Mouse (Mus musculus) adrenal gland, postnatal 25 days (tissue): ENCODE results near the gene Ccdc114. TPM values are rescaled to one million over a fixed set of nuclear protein-coding genes. Genes with fewer than 3 reads are reported as not detected.
"Not testable (repeated sequence)": the region's sequence is repeated elsewhere in the genome, so short reads cannot be mapped to it uniquely, and the experiment has no call there.

Source experiments
- DNase-seq: peaks from one replicate; pipeline ENCODE4 v3.0.0; 2021; ENCODE audit warnings: mixed read lengths
- total RNA-seq: library from RNA; stranded (reverse); gene quantifications from 2 replicates; pipeline ENCODE4 v1.2.3, GENCODE M21; 2021

Ccdc114 gene
- total RNA-seq, 1 experiment from 2014 or later = 27.9 TPM

DNA sequence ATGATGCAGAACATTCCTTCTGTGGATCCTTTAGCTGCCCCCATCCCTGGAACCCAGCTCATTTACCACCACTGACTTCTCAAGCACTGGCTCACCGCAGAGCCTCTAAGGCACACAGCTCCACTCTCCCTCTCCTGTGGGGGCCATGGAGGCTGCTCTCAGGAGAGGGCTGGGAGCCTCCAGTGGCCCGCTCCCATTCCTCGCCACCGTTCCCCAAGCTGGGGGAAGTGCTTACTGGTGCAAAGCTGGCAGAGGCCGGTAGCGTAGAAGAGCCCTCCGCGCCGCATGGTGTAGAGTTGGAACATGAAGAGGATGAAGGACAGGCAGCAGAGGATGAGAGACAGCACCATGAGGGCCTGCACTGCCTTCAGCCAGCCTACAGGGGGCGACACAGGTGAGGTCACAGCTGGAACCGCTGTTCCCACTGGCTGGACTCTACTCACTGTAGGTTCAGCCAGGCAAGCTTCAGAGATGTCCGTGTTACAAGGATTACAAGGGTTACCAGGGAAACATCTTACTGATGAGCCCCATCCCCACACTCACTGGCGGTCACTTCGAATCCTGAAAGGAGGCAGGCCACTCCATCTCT is 4.7 kb upstream of the Ccdc114 start:
- no peak for DNase-seq

DNA sequence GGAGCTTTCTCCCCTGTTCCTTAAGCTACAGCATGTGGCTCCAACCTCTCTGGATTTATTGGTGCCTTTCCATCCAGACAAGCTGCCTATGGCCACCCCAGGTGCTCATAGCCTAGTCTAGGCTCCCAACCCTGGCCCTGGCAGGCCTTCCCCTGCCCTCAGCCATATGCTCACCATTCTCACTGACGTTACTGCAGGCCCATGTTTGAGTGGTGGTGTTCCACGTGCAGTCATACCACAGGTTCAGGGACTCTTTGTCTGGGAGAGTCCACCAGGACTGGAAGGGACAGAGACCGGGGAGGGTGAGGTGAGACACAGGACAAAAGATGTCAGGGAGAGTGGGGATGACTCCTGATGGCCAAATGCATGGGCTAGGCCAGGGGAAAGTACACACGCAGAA is 4.1 kb upstream of the Ccdc114 start:
- DNase-seq = no peak

DNA sequence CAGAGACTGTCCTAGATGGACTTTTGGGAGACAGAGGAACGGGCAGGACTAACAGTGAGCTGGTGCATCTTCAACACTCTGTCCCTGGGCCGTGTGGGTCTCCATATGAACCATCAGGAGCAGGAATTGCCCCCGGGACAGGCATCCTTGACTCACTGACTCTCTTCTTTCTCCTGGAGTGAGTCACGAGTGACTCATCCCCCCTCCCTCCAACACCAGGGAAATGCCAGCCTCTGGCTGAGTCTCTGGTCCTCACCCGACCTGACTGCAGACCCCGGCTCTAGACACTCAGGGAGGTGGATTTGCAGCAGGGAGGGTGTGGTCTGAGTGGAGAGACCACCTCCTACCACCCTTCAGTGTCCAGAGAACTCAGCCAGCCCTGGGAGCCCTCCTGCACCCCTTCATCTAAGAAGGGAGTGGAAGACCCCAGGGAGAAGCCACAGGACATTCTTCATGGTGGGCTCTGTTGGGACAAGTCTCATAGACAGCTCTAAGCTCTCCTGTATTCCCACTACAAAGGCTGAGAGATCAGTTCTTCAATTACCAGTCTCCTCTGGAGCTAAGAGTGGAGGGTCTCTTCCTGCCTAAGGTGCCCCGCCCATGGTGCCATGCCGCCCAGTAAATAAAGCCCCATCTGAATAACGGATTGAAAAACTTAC is 3.2 kb upstream of the Ccdc114 start:
- DNase-seq = peak; percentile 78

DNA sequence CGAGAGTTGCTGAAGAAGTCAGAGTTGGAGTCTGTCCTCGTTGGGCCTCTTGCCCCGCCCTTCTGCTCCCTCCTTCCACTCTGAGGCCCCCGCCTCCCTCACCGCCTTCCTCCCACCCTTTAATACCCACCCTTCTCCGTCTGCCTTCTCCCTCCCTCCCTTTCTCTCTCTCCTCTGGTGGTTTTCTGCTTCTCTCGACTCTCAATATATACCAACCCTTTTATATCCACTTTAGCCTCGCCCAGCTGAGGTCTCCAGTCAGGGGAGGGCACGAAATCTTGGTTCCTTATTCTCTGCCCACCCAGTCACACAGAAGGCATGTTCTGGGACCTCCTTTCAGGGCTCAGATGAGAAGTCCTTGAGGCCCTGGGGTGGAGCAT is 2.6 kb upstream of the Ccdc114 start, which contains the start of gene Emp3:
Gene Emp3, minus strand, starts transcription at position 163 of the 380 bp plus-strand sequence.
- peak; percentile 67 for DNase-seq

DNA sequence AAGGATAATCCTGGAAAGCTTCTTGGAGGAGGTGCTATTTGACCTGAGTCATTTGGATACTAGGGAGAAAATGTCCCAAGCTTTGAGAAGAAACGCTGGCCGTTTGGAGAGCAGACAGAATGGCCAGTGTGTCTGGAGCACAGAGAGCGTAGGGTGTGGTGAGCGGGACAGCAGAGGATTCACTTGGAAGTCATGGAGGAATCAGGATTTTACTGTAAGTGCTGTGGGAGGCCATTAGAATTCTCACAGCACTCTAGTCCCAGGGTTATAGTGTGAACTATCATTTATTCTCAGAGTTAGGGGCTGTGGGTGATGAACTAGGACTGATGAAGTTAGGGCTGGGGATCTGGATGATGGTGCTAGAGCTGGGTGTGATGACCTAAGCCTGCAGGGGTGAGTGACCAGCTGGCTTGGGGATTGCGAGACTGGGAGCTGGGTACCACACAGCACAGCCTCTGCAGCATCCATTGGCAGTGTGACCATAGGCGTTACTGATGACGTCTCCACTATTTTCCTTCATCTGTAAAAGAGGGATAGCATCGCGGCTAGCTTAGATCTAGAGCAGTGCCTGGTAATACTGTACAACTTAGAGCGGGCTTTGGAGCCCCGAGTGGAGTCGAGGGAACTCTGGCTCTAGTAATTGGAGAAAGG is 1.8 kb upstream of the Ccdc114 start:
- DNase-seq = no peak

DNA sequence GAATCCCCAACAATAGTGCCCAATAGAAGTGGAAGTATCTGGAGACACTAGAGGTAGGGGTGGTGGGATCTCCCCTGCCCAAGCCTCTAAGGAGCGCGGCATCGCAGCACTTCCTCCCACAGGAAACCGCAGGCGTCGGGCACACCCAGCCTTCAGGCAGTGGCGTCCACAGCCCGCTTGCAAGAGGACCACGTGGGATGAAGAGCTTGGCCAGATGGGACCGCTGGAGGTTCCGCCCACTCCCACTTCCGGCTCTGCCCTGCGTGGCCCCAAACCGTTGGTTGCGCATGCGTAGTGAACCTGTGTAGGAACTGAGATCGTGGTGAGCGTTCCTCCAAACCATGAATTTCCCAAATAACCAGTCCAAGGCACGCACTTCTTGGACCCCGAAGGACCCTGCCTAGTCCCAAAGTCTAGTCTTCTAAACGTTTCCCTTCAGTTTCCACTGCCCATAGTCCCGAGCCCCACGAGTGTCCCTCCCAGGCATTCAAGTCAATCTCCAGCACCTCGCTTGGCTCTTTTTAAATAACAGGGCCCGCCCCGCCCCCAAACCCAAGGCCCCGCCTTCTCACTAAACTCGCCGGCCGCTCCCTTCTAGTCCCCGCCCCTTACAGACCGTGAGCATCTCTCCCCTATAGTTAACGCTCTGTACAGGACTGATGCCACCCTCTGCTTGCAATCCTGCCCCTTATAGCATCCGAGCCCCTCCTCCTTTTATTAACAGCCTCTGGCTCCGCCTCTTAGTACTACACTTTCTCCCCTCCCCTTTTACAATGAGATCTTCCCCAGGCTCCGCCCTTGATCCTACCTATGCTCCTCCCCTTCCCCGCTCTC is 727 bp upstream of the Ccdc114 start:
- DNase-seq = peak; percentile 92

DNA sequence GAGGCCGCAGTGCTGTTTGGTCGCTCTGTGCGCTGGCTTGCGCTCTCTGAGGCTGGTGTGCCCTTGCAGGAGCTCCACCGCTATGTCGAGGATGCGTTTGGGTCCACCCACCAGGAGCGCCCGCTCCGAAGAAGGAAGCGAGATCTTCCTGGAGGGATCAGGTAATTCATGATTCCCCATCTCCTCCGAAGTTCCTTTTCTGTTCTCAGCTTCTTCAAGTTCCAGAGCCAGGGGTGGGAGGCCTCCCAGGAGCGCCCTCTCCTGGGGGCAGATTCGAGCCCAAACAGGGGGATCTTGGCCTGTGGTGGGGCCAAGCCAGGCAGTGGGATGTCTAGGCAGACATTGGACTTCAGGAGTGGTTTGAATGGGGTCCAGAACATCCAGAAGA is 551 bp downstream of the Ccdc114 start:
- peak; percentile 51 for DNase-seq

DNA sequence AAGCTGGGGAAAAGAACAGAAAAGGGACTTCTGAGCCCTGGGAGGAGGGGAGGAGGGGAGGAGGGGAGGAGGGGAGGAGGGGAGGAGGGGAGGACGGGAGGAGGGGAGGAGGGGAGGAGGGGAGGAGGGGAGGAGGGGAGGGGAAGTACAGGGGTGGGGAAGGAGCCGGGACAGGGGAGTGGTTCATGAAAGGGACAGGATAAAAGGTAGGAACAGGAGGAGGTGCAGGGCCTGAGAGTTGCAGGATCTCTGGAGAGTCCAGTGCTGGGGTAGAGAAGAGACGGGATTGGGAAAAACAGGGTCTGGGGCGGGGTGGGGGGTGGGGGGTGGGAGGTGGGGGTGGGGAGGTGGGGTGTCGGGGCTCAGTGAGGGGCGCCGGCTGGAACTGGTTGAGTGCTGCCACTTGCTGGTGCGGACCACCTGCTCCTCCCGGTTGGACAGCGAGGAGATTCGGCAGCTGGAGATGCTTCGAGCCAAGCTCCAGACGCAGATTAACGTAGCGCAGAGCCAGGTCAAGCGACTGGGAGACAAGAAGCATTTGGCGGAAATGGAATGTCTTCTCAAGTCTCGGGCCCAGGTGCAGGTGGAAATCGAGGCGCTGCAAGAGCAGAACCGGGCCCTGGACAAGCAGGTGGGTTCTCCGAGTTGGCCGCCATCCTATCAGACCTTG is 4.9 kb downstream of the Ccdc114 start:
- DNase-seq = no peak

DNA sequence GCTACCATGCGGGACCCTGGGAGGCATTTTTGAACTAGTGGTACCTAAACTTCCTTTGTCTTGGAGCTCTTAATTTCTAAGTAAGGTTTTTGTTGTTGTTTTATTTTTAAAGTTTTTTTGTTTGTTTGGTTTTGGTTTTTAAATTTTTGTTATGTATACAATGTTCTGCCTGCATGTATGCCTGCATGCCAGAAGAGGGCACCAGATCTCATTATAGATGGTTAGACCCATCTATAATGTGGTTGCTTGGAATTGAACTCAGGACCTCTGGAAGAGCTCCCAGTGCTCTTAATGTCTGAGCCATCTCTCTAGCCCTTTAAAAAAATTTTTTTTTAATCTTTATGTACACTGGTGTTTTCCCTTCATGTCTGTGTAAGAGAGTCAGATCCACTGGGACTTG is 5.8 kb downstream of the Ccdc114 start:
- no peak for DNase-seq

DNA sequence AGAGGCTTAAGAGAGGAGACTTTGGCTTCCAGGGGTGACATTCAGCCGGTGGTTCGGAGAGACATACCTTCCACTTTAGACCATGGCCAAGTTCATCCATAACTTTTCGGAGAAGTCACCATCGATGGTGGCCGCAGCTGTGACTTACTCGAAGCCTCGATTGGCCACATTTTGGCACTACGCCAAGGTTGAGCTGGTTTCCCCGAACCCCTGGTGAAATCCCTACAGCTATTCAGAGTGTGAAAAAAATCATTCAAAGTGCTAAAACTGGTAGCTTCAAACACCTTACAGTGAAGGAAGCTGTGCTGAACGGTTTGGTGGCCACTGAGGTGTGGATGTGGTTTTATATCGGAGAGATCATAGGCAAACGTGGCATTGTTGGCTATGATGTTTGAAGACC is 9.9 kb downstream of the Ccdc114 start:
- DNase-seq = not testable (repeated sequence)

DNA sequence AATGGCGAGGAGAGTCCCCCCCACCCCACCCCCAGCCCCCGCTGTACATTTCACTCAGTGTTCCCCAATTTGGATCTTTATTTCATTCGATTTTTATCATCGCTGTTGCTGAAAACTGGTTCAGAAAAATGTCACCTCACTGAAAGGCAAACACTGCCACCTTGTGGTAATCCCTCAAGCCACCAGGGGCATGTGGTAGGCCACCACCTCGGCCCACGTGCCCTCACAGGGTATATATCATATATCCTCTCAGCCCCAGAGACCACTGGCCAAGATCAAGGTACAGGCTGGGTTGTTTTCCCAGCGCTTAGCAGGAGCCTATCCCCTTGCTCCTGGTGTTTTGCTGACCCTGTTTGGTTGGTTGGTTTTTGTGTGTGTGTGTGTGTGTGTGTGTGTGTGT is 11.2 kb downstream of the Ccdc114 start:
- DNase-seq = peak; percentile 68

DNA sequence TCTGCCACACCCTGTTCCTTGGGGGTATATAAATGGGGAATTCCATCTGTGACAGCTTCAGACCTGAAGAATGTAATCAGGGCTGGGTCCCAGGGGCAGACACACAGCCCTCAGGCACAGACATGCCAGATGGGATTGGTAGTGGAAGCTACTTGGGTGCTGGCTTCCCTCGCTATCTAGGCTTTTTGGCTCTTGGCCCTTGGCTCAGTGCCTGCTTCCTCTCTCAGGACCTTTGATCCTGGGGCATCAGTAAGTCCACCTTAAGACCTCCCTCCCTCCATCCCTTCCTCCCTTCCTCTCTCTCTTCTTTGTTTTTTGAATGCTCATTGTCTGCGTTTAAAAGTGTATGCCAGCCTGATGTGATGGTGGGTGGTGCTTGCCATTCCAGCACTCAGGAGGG is 16.0 kb downstream of the Ccdc114 start:
- DNase-seq = no peak

DNA sequence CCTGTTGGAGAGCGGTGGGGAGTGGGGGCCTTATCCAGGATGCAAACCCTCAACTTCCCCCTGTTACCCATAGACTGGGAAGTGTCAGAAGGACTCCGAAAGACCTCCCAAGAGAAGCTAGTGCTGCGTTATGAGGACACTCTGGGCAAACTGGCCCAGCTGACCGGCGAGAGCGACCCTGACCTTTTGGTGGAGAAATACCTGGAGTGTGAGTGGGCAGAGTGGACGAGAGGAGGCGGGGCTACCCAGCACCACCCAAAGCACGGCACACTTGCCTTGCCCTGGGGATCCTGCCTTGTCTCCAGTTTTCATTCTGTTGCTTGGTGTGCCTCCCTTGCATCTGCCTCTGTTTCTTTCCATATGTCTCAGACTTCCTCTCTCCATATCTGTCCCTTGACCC is 18.1 kb downstream of the Ccdc114 start:
- peak; percentile 76 for DNase-seq

DNA sequence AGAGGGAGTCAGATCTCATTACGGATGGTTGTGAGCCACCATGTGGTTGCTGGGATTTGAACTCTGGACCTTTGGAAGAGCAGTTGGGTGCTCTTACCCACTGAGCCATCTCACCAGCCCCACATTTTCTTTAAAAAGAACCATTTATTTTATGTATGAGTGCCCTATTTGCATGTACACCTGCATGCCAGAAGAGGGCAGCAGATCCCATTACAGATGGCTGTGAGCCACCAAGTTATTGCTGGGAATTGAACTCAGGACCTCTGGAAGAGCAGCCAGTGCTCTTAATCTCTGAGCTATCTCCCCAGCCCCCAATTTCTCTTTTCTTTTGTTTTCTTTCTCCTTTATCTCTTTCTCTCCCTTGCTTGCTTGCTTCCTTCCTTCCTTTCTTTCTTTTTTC is 19.4 kb downstream of the Ccdc114 start:
- DNase-seq = not testable (repeated sequence)

DNA sequence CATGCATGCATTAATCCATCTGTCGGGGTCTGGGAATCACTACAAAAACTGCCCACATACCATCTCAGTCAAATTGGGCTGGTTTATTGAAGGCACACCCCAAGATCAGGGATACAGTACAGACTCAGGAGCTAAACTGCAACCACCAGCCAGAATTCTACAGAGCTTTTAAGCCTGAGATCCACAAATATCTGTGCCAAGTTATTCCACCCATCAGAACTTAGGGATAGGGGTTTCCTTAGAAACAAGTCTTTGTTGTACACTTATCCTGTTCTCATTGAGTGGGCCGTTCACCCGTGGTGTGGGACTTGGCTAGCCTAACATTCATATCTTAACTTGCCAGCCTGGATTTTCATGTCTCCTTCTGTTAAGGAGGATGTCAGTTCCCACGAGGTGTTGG is 25.2 kb downstream of the Ccdc114 start:
- DNase-seq = no peak

DNA sequence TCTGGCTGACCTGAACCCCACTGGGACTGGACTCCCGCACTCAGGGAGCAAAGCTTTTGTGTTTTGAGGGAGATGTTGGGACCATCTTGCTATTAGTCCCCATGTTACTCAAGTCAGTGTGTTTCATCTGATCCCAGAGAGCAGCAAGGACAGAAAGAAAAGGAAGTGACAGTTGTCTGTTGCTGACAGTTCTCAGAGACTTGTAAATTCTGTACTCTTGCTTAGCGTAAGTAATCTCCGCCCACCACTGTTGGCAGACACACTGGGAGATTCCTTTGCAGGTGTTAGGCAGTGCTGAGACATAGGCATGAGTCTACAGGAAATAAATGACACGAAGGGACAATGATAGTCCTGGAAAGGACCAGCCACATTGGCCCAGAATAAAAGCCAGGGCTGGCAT is 32.7 kb downstream of the Ccdc114 start:
- DNase-seq = no peak

DNA sequence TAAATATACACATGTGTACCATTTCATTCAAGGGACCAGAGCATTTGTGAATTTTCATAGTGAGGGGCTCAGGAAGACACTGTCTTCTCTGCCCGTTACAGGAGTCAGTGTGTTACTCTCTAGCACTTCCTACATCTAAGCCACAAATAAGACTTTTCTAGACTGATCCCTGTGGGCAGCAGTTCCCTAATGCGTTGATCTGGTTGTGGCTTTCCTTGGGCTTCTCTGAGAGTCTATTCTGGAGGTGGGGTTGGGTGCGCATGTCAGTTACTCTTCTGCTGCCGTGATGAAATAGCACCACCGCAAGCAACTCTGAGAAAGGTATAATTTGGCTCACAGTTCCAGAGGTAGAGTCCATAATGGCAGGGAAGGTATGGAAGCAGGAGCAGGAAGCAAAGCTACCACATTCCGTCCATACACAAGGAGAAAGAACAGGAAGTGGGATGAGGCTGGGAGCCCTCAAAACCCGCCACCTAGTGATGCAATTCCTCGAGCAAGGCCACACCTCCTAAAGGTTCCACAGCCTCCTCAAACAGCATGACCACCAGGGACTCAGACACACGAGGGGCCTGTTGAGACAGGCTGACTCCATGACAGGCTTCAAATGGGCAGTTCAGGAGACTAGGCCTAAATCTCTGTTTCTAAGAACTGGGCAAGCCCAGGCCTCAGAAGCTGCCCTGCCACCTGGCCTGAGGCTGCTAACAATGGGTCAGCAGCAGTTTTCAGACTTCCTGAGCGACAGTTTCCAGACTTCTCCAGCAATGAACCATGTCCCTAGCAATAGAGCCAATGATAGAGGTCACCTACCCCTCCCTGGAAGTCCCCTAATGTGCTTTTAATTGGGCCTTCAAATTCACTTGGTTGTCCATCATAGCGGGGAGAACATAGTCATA is 48.2 kb downstream of the Ccdc114 start:
- DNase-seq = no peak

DNA sequence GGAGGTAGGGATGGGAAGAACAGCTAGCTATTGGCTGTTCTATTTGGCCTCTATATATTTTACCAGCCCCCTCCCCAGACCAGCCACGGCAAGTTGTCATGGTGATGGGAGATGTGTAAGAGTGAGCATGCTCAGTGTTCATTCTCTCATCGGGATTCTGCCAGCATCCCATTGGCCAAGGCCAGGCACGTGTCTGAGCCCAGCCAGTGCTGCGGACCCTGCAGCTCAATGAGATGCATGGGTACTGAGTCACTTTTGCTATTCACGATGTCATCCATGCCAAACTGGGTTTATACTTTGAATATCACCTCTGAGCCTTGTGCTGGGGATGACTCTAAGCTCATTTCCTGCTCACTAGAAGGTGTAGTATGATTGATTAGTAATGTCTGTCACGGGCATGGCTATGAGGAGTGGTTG is 49.4 kb downstream of the Ccdc114 start:
- DNase-seq = no peak

DNA sequence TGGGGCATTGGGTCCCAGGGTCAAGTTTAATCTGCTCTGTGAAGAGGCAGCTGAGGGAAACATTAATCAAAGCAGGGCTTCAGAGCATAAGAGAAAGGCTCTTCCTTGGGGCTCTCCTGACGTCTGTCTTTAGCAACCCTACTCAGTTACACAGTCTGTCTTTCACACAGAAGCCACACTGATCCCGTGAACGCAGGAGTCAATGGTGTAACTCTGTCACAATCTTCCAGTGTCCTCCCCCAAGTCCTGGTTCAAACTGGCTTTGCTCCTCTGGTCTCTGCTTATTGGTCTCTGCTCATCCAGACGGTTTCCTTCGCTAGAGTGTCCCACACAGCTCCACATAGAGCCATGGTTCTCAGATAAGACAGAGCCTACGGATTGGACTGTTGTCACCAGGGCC is 50.2 kb downstream of the Ccdc114 start:
- no peak for DNase-seq

DNA sequence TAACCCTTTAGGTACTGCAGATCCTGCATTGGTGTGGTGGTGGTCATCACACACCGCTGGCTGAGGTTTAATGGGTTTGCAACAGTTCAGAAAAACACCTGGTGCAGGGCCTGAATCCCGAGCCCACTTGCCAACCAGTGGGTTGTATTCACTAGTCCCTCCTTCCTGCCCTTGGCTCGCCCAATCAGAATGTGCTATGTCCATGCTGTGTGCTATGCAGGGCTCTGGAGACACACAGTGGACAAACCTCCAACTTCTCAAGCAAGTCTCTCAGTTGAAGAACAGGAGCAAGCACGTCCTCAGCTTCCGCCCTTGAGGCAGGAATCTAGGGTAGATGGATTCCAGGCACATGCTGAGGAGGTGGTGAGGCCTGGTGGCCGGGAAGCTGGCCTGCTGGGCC is 50.6 kb downstream of the Ccdc114 start:
- DNase-seq = no peak

DNA sequence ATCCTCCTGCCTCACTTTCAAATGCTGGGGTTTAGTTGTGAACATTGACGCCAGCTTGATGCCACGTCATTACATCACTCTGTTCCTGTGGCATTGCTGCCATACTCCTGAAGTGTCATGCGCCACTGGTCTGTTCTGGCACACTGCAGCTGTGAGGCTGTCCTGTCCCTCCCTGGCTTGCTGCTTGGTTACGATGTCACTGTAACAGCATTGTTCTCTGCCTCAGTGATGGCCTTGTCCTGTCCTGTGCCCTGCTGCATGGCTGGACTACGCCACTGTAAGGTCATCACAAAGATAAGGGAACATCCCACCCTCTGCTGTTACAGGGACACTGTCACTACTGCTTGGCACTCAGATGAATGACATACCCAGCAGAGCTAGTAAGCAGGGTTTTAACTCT is 57.7 kb downstream of the Ccdc114 start:
- no peak for DNase-seq
